Mouse (Mus musculus) MEL (cell line): Measurements from ENCODE around the gene Cnot8. TPM values are rescaled to one million over a fixed set of nuclear protein-coding genes. Genes with fewer than 3 reads are reported as not detected.

Experiments used
- DNase-seq: peaks from one replicate; pipeline ENCODE4 v3.0.0; 2011; ENCODE audit warnings: low read depth, low spot score
- H3K27ac ChIP-seq: 2 replicates; pipeline ENCODE4 v1.5.1; 2012; ENCODE audit warnings: low read depth, mild to moderate bottlenecking, control low read depth, low read length, moderate library complexity; ENCODE audit not compliant: control insufficient read depth
- H3K27me3 ChIP-seq, 2 experiments: fragments of 150-350 bp in 1 of 2; sonication (generic) in 1 of 2; 2 replicates each; pipeline ENCODE4 v1.6.1; 2012; ENCODE audit warnings: low read length in 2 of 2, mild to moderate bottlenecking in 2 of 2, improper control_type of control experiment in 1 of 2, moderate library complexity in 1 of 2; ENCODE audit not compliant: insufficient read depth in 2 of 2, control insufficient read depth in 1 of 2
- H3K36me3 ChIP-seq, 2 experiments: 2 replicates each; pipeline ENCODE4 v1.6.1; 2012 to 2014; ENCODE audit warnings: low read length in 2 of 2, improper control_type of control experiment in 1 of 2, inconsistent platforms in 1 of 2, mild to moderate bottlenecking in 1 of 2; ENCODE audit not compliant: insufficient read depth in 2 of 2, control insufficient read depth in 1 of 2
- H3K4me1 ChIP-seq, 2 experiments: fragments of 150-350 bp in 1 of 2; sonication (generic) in 1 of 2; 2 replicates each; pipeline ENCODE4 v1.6.1; 2012; ENCODE audit warnings: low read length in 2 of 2, improper control_type of control experiment in 1 of 2, mild to moderate bottlenecking in 1 of 2; ENCODE audit not compliant: insufficient read depth in 2 of 2, control insufficient read depth in 1 of 2
- H3K4me3 ChIP-seq, 2 experiments: fragments of 150-350 bp in 1 of 2; sonication (generic) in 1 of 2; 2 replicates each; pipeline ENCODE4 v1.5.1; 2012; ENCODE audit warnings: low read depth in 2 of 2, low read length in 2 of 2, mild to moderate bottlenecking in 2 of 2, moderate library complexity in 2 of 2, control low read depth in 1 of 2, improper control_type of control experiment in 1 of 2; ENCODE audit not compliant: control insufficient read depth in 1 of 2, insufficient read depth in 1 of 2
- H3K79me2 ChIP-seq: 2 replicates; pipeline ENCODE4 v1.6.1; 2012; ENCODE audit warnings: mild to moderate bottlenecking, low read length, moderate library complexity; ENCODE audit not compliant: control insufficient read depth, poor library complexity, insufficient read depth
- H3K9ac ChIP-seq: 2 replicates; pipeline ENCODE4 v1.6.1; 2012; ENCODE audit warnings: low read depth, mild to moderate bottlenecking, control low read depth, low read length, moderate library complexity; ENCODE audit not compliant: control insufficient read depth, poor library complexity, severe bottlenecking
- H3K9me3 ChIP-seq: fragments of 150-350 bp; sonication (generic); replicated peaks from 2 replicates; pipeline ENCODE4 v1.6.1; 2012; ENCODE audit warnings: mild to moderate bottlenecking, low read length, improper control_type of control experiment, moderate library complexity; ENCODE audit not compliant: insufficient read depth
- BHLHE40 ChIP-seq: IDR thresholded peaks from 2 replicates; pipeline ENCODE4 v1.6.1; 2012; ENCODE audit warnings: low read depth, mild to moderate bottlenecking, inconsistent platforms, low read length, improper control_type of control experiment, borderline replicate concordance
- CHD1 ChIP-seq: IDR thresholded peaks from 2 replicates; pipeline ENCODE4 v1.6.1; 2012; ENCODE audit warnings: low read depth, mild to moderate bottlenecking, inconsistent platforms, low read length, improper control_type of control experiment
- CHD2 ChIP-seq: IDR thresholded peaks from 2 replicates; pipeline ENCODE4 v1.6.1; 2011; ENCODE audit warnings: low read length, improper control_type of control experiment
- CTCF ChIP-seq, 3 experiments: IDR thresholded peaks in 2 of 3; conservative IDR thresholded peaks in 1 of 3; 2 replicates each; pipeline ENCODE4 v1.5.1; 2011 to 2012; ENCODE audit warnings: low read length in 3 of 3, low read depth in 2 of 3, mild to moderate bottlenecking in 2 of 3, improper control_type of control experiment in 1 of 3, inconsistent platforms in 1 of 3, mixed read lengths in 1 of 3, moderate library complexity in 1 of 3; ENCODE audit not compliant: control insufficient read depth in 1 of 3, insufficient read depth in 1 of 3, poor library complexity in 1 of 3, severe bottlenecking in 1 of 3
- ELF1 ChIP-seq: IDR thresholded peaks from 2 replicates; pipeline ENCODE4 v1.6.1; 2014; ENCODE audit warnings: low read depth, mild to moderate bottlenecking, inconsistent platforms, low read length, improper control_type of control experiment, moderate library complexity
- EP300 ChIP-seq, 2 experiments: IDR thresholded peaks; 2 replicates each; pipeline ENCODE4 v1.6.1; 2011; ENCODE audit warnings: improper control_type of control experiment in 2 of 2, low read length in 2 of 2, low read depth in 1 of 2, mild to moderate bottlenecking in 1 of 2
- ETS1 ChIP-seq: IDR thresholded peaks from 2 replicates; pipeline ENCODE4 v1.6.1; 2012; ENCODE audit warnings: low read depth, mild to moderate bottlenecking, inconsistent platforms, low read length, improper control_type of control experiment, moderate library complexity
- GABPA ChIP-seq: IDR thresholded peaks from 2 replicates; pipeline ENCODE4 v1.6.1; 2012; ENCODE audit warnings: low read depth, mild to moderate bottlenecking, inconsistent platforms, low read length, improper control_type of control experiment, moderate library complexity
- GATA1 ChIP-seq: IDR thresholded peaks from 2 replicates; pipeline ENCODE4 v1.6.1; 2011; ENCODE audit warnings: low read depth, low read length, improper control_type of control experiment
- HCFC1 ChIP-seq: IDR thresholded peaks from 2 replicates; pipeline ENCODE4 v1.6.1; 2012; ENCODE audit warnings: low read depth, mild to moderate bottlenecking, inconsistent platforms, low read length, improper control_type of control experiment, moderate library complexity
- JUND ChIP-seq: IDR thresholded peaks from 2 replicates; pipeline ENCODE4 v1.6.1; 2011; ENCODE audit warnings: low read depth, mild to moderate bottlenecking, improper control_type of control experiment, low read length
- KAT2A ChIP-seq: conservative IDR thresholded peaks from 2 replicates; pipeline ENCODE4 v1.6.1; 2012; ENCODE audit warnings: low read depth, low read length, improper control_type of control experiment, inconsistent platforms
- MAFK ChIP-seq: IDR thresholded peaks from 2 replicates; pipeline ENCODE4 v1.6.1; 2011; ENCODE audit warnings: low read depth, mild to moderate bottlenecking, low read length, improper control_type of control experiment, borderline replicate concordance
- MAX ChIP-seq: IDR thresholded peaks from 2 replicates; pipeline ENCODE4 v1.6.1; 2011; ENCODE audit warnings: low read length, improper control_type of control experiment
- MAZ ChIP-seq: IDR thresholded peaks from 2 replicates; pipeline ENCODE4 v1.6.1; 2012; ENCODE audit warnings: low read depth, mild to moderate bottlenecking, inconsistent platforms, low read length, improper control_type of control experiment
- MEF2A ChIP-seq: IDR thresholded peaks from 2 replicates; pipeline ENCODE4 v1.6.1; 2014; ENCODE audit warnings: low read depth, mild to moderate bottlenecking, inconsistent platforms, low read length, improper control_type of control experiment; ENCODE audit not compliant: poor library complexity, insufficient replicate concordance, severe bottlenecking; ENCODE audit errors: extremely low read depth
- MXI1 ChIP-seq: IDR thresholded peaks from 2 replicates; pipeline ENCODE4 v1.6.1; 2011; ENCODE audit warnings: mild to moderate bottlenecking, low read depth, low read length, improper control_type of control experiment
- MYB ChIP-seq: IDR thresholded peaks from 2 replicates; pipeline ENCODE4 v1.6.1; 2011; ENCODE audit warnings: mild to moderate bottlenecking, low read depth, low read length, improper control_type of control experiment
- MYC ChIP-seq: IDR thresholded peaks from 2 replicates; pipeline ENCODE4 v1.6.1; 2011; ENCODE audit warnings: low read depth, mild to moderate bottlenecking, low read length, improper control_type of control experiment, moderate library complexity
- NELFE ChIP-seq: IDR thresholded peaks from 2 replicates; pipeline ENCODE4 v1.6.1; 2011; ENCODE audit warnings: low read depth, low read length, improper control_type of control experiment
- NRF1 ChIP-seq: IDR thresholded peaks from 2 replicates; pipeline ENCODE4 v1.6.1; 2014; ENCODE audit warnings: low read depth, mild to moderate bottlenecking, inconsistent platforms, low read length, improper control_type of control experiment, moderate library complexity; ENCODE audit not compliant: poor library complexity, insufficient read depth, severe bottlenecking
- POLR2A ChIP-seq, 2 experiments: IDR thresholded peaks; 2 replicates each; pipeline ENCODE4 v1.6.1; 2011 to 2012; ENCODE audit warnings: low read length in 2 of 2, mild to moderate bottlenecking in 2 of 2, control low read depth in 1 of 2, improper control_type of control experiment in 1 of 2, low read depth in 1 of 2, moderate library complexity in 1 of 2; ENCODE audit not compliant: control insufficient read depth in 1 of 2, insufficient read depth in 1 of 2, poor library complexity in 1 of 2
- POLR2AphosphoS2 ChIP-seq: IDR thresholded peaks from 2 replicates; pipeline ENCODE4 v1.6.1; 2011; ENCODE audit warnings: low read length, improper control_type of control experiment
- POLR2AphosphoS5 ChIP-seq: IDR thresholded peaks from 2 replicates; pipeline ENCODE4 v1.6.1; 2012; ENCODE audit warnings: low read depth, borderline replicate concordance, mild to moderate bottlenecking, inconsistent platforms, low read length, moderate library complexity, mixed read lengths
- RAD21 ChIP-seq: IDR thresholded peaks from 2 replicates; pipeline ENCODE4 v1.6.1; 2011; ENCODE audit warnings: mild to moderate bottlenecking, low read depth, low read length, improper control_type of control experiment
- RCOR1 ChIP-seq: IDR thresholded peaks from 2 replicates; pipeline ENCODE4 v1.6.1; 2012; ENCODE audit warnings: low read depth, mild to moderate bottlenecking, inconsistent platforms, low read length, improper control_type of control experiment
- SIN3A ChIP-seq: IDR thresholded peaks from 2 replicates; pipeline ENCODE4 v1.6.1; 2012; ENCODE audit warnings: low read length, improper control_type of control experiment, inconsistent platforms
- SMC3 ChIP-seq: IDR thresholded peaks from 2 replicates; pipeline ENCODE4 v1.6.1; 2011; ENCODE audit warnings: low read depth, low read length, improper control_type of control experiment
- TAL1 ChIP-seq: IDR thresholded peaks from 2 replicates; pipeline ENCODE4 v1.6.1; 2012; ENCODE audit warnings: mild to moderate bottlenecking, inconsistent platforms, low read length, moderate library complexity, mixed read lengths
- TBP ChIP-seq: IDR thresholded peaks from 2 replicates; pipeline ENCODE4 v1.8.0; 2011; ENCODE audit warnings: low read depth, low read length, improper control_type of control experiment
- TCF12 ChIP-seq: IDR thresholded peaks from 2 replicates; pipeline ENCODE4 v1.6.1; 2014; ENCODE audit warnings: low read depth, mild to moderate bottlenecking, inconsistent platforms, low read length, improper control_type of control experiment, moderate library complexity
- UBTF ChIP-seq: IDR thresholded peaks from 2 replicates; pipeline ENCODE4 v1.6.1; 2012; ENCODE audit warnings: low read depth, mild to moderate bottlenecking, inconsistent platforms, low read length, improper control_type of control experiment, moderate library complexity, borderline replicate concordance; ENCODE audit not compliant: insufficient read depth
- USF1 ChIP-seq: IDR thresholded peaks from 2 replicates; pipeline ENCODE4 v1.6.1; 2014; ENCODE audit warnings: low read depth, mild to moderate bottlenecking, inconsistent platforms, low read length, improper control_type of control experiment, moderate library complexity
- USF2 ChIP-seq, 2 experiments: IDR thresholded peaks; 2 replicates each; pipeline ENCODE4 v1.6.1; 2011 to 2012; ENCODE audit warnings: improper control_type of control experiment in 2 of 2, low read length in 2 of 2, borderline replicate concordance in 1 of 2, inconsistent platforms in 1 of 2, low read depth in 1 of 2, mild to moderate bottlenecking in 1 of 2; ENCODE audit not compliant: insufficient read depth in 1 of 2
- ZC3H11A ChIP-seq: IDR thresholded peaks from 2 replicates; pipeline ENCODE4 v1.6.1; 2012; ENCODE audit warnings: low read depth, mild to moderate bottlenecking, inconsistent platforms, low read length, improper control_type of control experiment
- ZKSCAN1 ChIP-seq: IDR thresholded peaks from 2 replicates; pipeline ENCODE4 v1.6.1; 2012; ENCODE audit warnings: low read depth, mild to moderate bottlenecking, inconsistent platforms, low read length, improper control_type of control experiment, moderate library complexity
- ZMIZ1 ChIP-seq: IDR thresholded peaks from 2 replicates; pipeline ENCODE4 v1.6.1; 2012; ENCODE audit warnings: low read depth, mild to moderate bottlenecking, inconsistent platforms, low read length, improper control_type of control experiment, moderate library complexity
- ZNF384 ChIP-seq: IDR thresholded peaks from 2 replicates; pipeline ENCODE4 v1.6.1; 2012; ENCODE audit warnings: low read depth, mild to moderate bottlenecking, inconsistent platforms, low read length, improper control_type of control experiment
- polyA plus RNA-seq, 2 experiments: library from polyadenylated mRNA; stranded (reverse) in 1 of 2; unstranded in 1 of 2; fragments of >175 nt in 1 of 2; fragments of >200 nt in 1 of 2; gene quantifications; 2 replicates each; pipeline versions ENCODE4 v1.2.1 to v1.2.4; 2012; ENCODE audit warnings: low replicate concordance in 2 of 2, low read depth in 1 of 2; ENCODE audit not compliant: insufficient read length in 2 of 2, insufficient read depth in 1 of 2, missing spikeins in 1 of 2
- total RNA-seq: library from RNA; depleted of rRNA; stranded (reverse); fragments of 300-350 nt; gene quantifications from 2 replicates; pipeline ENCODE4 v1.2.3, GENCODE M21; 2012

The Cnot8 gene
- total and polyA plus RNA-seq, 3 experiments = 52.9 to 70.3 TPM; not detected in 1

DNA sequence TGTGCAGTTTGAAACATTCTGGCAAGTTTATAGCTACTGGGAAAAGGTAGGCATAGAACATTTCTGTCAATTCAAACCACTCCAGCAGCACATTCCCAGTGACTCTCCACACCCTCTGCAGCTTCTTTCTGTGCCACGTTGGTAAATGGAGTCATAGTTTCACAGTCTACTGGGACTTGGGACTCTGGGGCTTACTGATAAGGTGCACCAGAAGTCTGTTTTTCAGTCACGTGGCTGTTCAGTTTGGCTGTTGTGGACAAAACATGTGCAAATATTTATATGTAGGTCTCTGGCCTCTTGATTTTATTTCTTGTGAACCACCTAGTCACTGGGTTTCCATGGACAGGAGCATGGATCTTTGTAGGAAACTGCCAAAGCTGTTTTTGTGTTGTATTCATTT is 23.6 kb downstream of the Cnot8 start:
- Histone ChIP-seq H3K4me1 (peaks cover 3 to 5% of the 10 kb centered on the region in 2 experiments; a peak in 3 of 4 replicates), H3K27ac (peak overlapping the region; percentile 32), H3K4me3 (no peak overlapping the region), H3K27me3 (no peaks in the 10 kb centered on the region), H3K36me3 (peaks cover 9 to 29% of the 10 kb centered on the region in 2 experiments), H3K79me2 (no peaks in the 10 kb centered on the region), H3K9ac (no peak overlapping the region), H3K9me3 (no peaks in the 10 kb centered on the region)
- DNase-seq = peak; percentile 72
- TF ChIP-seq TCF12 (peak; percentile 80), MYB (peak; percentile 53; the same call in 1 of the 2 replicates), CHD2 (no peak), GATA1 (peak; percentile 76), ZMIZ1 (no peak), MAX (peak; percentile 97), POLR2A (IDR thresholded peaks at IDR 0.05; ENCODE audit: control insufficient read depth in 1 of 2, insufficient read depth in 1 of 2, low read depth in 1 of 2, low read length in 2 of 2, poor library complexity in 1 of 2) (no peak), KAT2A (no peak), JUND (no peak), RAD21 (no peak), ZNF384 (no peak), CTCF (IDR thresholded peaks at IDR 0.05 in 2 of 3, conservative IDR thresholded peaks at IDR 0.05 in 1 of 3; ENCODE audit: control insufficient read depth in 1 of 3, insufficient read depth in 1 of 3, low read depth in 2 of 3, low read length in 3 of 3, poor library complexity in 1 of 3, severe bottlenecking in 1 of 3) (no peak), USF1 (peak; percentile 95), HCFC1 (0 out of 2 replicates have a peak, but pooled peaks have one; percentile 17), ZKSCAN1 (no peak), EP300 (IDR thresholded peaks at IDR 0.05; ENCODE audit: low read depth in 1 of 2, low read length in 2 of 2) (peak; percentile 65 to 77), MEF2A (no peak), NELFE (no peak), POLR2AphosphoS5 (no peak), GABPA (no peak), BHLHE40 (peak; percentile 86), POLR2AphosphoS2 (no peak), ZC3H11A (no peak), ETS1 (peak; percentile 72), MAFK (no peak), USF2 (IDR thresholded peaks at IDR 0.05; ENCODE audit: borderline replicate concordance in 1 of 2, insufficient read depth in 1 of 2, low read depth in 1 of 2, low read length in 2 of 2) (peak in 1 of 2 experiments; percentile 77; a peak in 1 of 4 replicates), MYC (peak; percentile 83; the same call in 1 of the 2 replicates), SIN3A (peak; percentile 93), MXI1 (peak; percentile 97), CHD1 (no peak), UBTF (no peak), NRF1 (peak; percentile 8; the same call in 1 of the 2 replicates), ELF1 (no peak), TAL1 (peak; percentile 69), TBP (no peak), RCOR1 (no peak), MAZ (no peak), SMC3 (no peak)
